Mouse (Mus musculus) liver, postnatal 0 days (tissue): ENCODE measurements around the gene Sox5.

Source experiments
- CTCF ChIP-seq: sonication (generic); IDR thresholded peaks from 2 replicates; pipeline ENCODE4 v1.5.1; 2016; ENCODE audit warnings: antibody characterized with exemption, low read depth
- EP300 ChIP-seq: IDR thresholded peaks from 2 replicates; pipeline ENCODE4 v1.6.1; 2016; ENCODE audit warnings: antibody characterized with exemption, low read depth, mild to moderate bottlenecking

GRCm38 (mm10) chr6:144175590-144175989 is 606.2 kb downstream of the Sox5 start:
- no peak for TF ChIP-seq EP300
- TF ChIP-seq CTCF: no peak
